Mouse (Mus musculus): ENCODE results near the gene Sec61a1. TPM values are rescaled to one million over a fixed set of nuclear protein-coding genes. Genes with fewer than 3 reads are reported as not detected.

The Sec61a1 gene
- polyA plus RNA-seq, 1 experiment from 2014 or later: 125 TPM

- Histone ChIP-seq H3K27me3 (ENCODE audit: control insufficient read depth, insufficient read depth, low read length) (no peaks in the 10 kb centered on the region), H3K4me1 (ENCODE audit: control insufficient read depth, insufficient read depth, low read length) (no peaks in the 10 kb centered on the region), H3K36me3 (ENCODE audit: control insufficient read depth, insufficient read depth, low read length) (no peaks in the 10 kb centered on the region), H3K4me3 (ENCODE audit: low read depth, low read length) (no peak overlapping the region), H3K9me3 (ENCODE audit: control insufficient read depth, low read length) (no peaks in the 10 kb centered on the region), H3K9ac (replicated peaks; ENCODE audit: low read depth, low read length) (no peak overlapping the region), H3K27ac (ENCODE audit: low read depth, low read length) (no peak overlapping the region), H3K4me2 (ENCODE audit: low read depth, low read length) (no peak overlapping the region)
- ATAC-seq (ENCODE audit: low read depth): no peak
- 88% methylated on average over 10 of the region's 10 CpGs for WGBS
These were observed 29.8 kb upstream of the Sec61a1 start for GRCm38 (mm10) chr6:88548405-88549049.

- no peak overlapping the region for H3K27ac ChIP-seq (ENCODE audit: low read depth, low read length)
- no peaks in the 10 kb centered on the region for H3K4me1 ChIP-seq (ENCODE audit: control insufficient read depth, insufficient read depth, low read length)
- H3K4me3 ChIP-seq (ENCODE audit: low read depth, low read length): no peak overlapping the region
- ATAC-seq (ENCODE audit: low read depth): no peak
- H3K27me3 ChIP-seq (ENCODE audit: control insufficient read depth, insufficient read depth, low read length): no peaks in the 10 kb centered on the region
- no peaks in the 10 kb centered on the region for H3K36me3 ChIP-seq (ENCODE audit: control insufficient read depth, insufficient read depth, low read length)
- H3K9ac ChIP-seq (replicated peaks; ENCODE audit: low read depth, low read length): no peak overlapping the region
- H3K4me2 ChIP-seq (ENCODE audit: low read depth, low read length): no peak overlapping the region
- no peaks in the 10 kb centered on the region for H3K9me3 ChIP-seq (ENCODE audit: control insufficient read depth, low read length)
- WGBS: 24% methylated on average over 10 of the region's 10 CpGs
These were observed 26.7 kb upstream of the Sec61a1 start for GRCm38 (mm10) chr6:88545397-88545790.

- H3K9me3 ChIP-seq (ENCODE audit: control insufficient read depth, low read length): no peaks in the 10 kb centered on the region
- no peak overlapping the region for H3K4me3 ChIP-seq (ENCODE audit: low read depth, low read length)
- H3K9ac ChIP-seq (replicated peaks; ENCODE audit: low read depth, low read length): no peak overlapping the region
- no peaks in the 10 kb centered on the region for H3K4me1 ChIP-seq (ENCODE audit: control insufficient read depth, insufficient read depth, low read length)
- no peak overlapping the region for H3K4me2 ChIP-seq (ENCODE audit: low read depth, low read length)
- no peaks in the 10 kb centered on the region for H3K36me3 ChIP-seq (ENCODE audit: control insufficient read depth, insufficient read depth, low read length)
- WGBS: 34% methylated on average over 11 of the region's 11 CpGs
- ATAC-seq (ENCODE audit: low read depth): no peak
- H3K27ac ChIP-seq (ENCODE audit: low read depth, low read length): no peak overlapping the region
- no peaks in the 10 kb centered on the region for H3K27me3 ChIP-seq (ENCODE audit: control insufficient read depth, insufficient read depth, low read length)
These were observed 26.1 kb upstream of the Sec61a1 start for GRCm38 (mm10) chr6:88544644-88545396.

GRCm38 (mm10) chr6:88544241-88544640, 25.5 kb upstream of the Sec61a1 start:
- H3K4me2 ChIP-seq (ENCODE audit: low read depth, low read length): no peak overlapping the region
- H3K9ac ChIP-seq (replicated peaks; ENCODE audit: low read depth, low read length): no peak overlapping the region
- H3K36me3 ChIP-seq (ENCODE audit: control insufficient read depth, insufficient read depth, low read length): no peaks in the 10 kb centered on the region
- H3K27me3 ChIP-seq (ENCODE audit: control insufficient read depth, insufficient read depth, low read length): no peaks in the 10 kb centered on the region
- no peaks in the 10 kb centered on the region for H3K4me1 ChIP-seq (ENCODE audit: control insufficient read depth, insufficient read depth, low read length)
- H3K9me3 ChIP-seq (ENCODE audit: control insufficient read depth, low read length): no peaks in the 10 kb centered on the region
- ATAC-seq (ENCODE audit: low read depth): no peak
- no peak overlapping the region for H3K27ac ChIP-seq (ENCODE audit: low read depth, low read length)
- WGBS: 83% methylated on average over 3 of the region's 3 CpGs
- H3K4me3 ChIP-seq (ENCODE audit: low read depth, low read length): no peak overlapping the region

DNA sequence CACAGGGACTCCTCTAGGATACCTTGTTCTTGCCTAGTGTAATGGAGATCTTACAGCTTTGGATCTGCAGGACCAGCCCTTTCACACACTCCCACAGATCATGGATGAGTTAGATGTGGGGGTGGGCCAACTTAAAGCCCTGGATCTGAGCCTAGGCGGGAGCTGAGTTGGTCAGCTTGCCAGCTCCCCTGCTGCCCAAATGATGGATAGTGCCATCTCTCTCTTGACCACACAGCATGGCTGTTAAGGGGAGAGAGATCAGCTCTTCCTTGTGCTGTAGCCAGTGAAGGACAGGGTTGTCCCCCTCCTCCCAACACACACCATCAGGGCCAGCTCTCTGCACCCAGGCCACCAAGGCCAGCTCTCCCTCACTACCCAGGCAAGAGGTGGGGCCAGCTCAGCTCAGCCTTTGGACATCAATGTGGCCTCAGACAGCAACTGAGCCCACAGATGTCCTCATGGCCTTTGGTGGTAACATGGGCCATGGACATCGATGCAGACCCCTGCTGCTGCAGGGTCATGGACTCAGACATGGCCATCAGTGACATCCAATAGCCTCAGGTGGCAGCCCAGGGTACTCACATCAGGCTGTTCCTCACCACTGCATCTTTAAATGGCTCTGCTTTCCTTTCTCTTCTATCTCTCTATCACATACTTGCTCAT, 21.5 kb upstream of the Sec61a1 start:
- no peaks in the 10 kb centered on the region for H3K4me1 ChIP-seq (ENCODE audit: control insufficient read depth, insufficient read depth, low read length)
- no peaks in the 10 kb centered on the region for H3K9me3 ChIP-seq (ENCODE audit: control insufficient read depth, low read length)
- no peaks in the 10 kb centered on the region for H3K27me3 ChIP-seq (ENCODE audit: control insufficient read depth, insufficient read depth, low read length)
- no peaks in the 10 kb centered on the region for H3K36me3 ChIP-seq (ENCODE audit: control insufficient read depth, insufficient read depth, low read length)
- ATAC-seq (ENCODE audit: low read depth): no peak
- no peak overlapping the region for H3K4me2 ChIP-seq (ENCODE audit: low read depth, low read length)
- no peak overlapping the region for H3K9ac ChIP-seq (replicated peaks; ENCODE audit: low read depth, low read length)
- no peak overlapping the region for H3K27ac ChIP-seq (ENCODE audit: low read depth, low read length)
- 74% methylated on average over 2 of the region's 2 CpGs for WGBS
- no peak overlapping the region for H3K4me3 ChIP-seq (ENCODE audit: low read depth, low read length)

- Histone ChIP-seq H3K9ac (replicated peaks; ENCODE audit: low read depth, low read length) (no peak overlapping the region), H3K27ac (ENCODE audit: low read depth, low read length) (no peak overlapping the region), H3K27me3 (ENCODE audit: control insufficient read depth, insufficient read depth, low read length) (no peaks in the 10 kb centered on the region), H3K9me3 (ENCODE audit: control insufficient read depth, low read length) (no peaks in the 10 kb centered on the region), H3K4me1 (ENCODE audit: control insufficient read depth, insufficient read depth, low read length) (no peaks in the 10 kb centered on the region), H3K4me3 (ENCODE audit: low read depth, low read length) (no peak overlapping the region), H3K36me3 (ENCODE audit: control insufficient read depth, insufficient read depth, low read length) (no peaks in the 10 kb centered on the region), H3K4me2 (ENCODE audit: low read depth, low read length) (no peak overlapping the region)
- ATAC-seq (ENCODE audit: low read depth): no peak
These were observed 11.6 kb upstream of the Sec61a1 start for GRCm38 (mm10) chr6:88530306-88530705.

GRCm38 (mm10) chr6:88524056-88524455, 5.4 kb upstream of the Sec61a1 start:
- H3K9me3 ChIP-seq (ENCODE audit: control insufficient read depth, low read length): no peaks in the 10 kb centered on the region
- H3K4me2 ChIP-seq (ENCODE audit: low read depth, low read length): no peak overlapping the region
- H3K36me3 ChIP-seq (ENCODE audit: control insufficient read depth, insufficient read depth, low read length): no peaks in the 10 kb centered on the region
- H3K4me3 ChIP-seq (ENCODE audit: low read depth, low read length): no peak overlapping the region
- no peak for ATAC-seq (ENCODE audit: low read depth)
- no peaks in the 10 kb centered on the region for H3K27me3 ChIP-seq (ENCODE audit: control insufficient read depth, insufficient read depth, low read length)
- no peak overlapping the region for H3K9ac ChIP-seq (replicated peaks; ENCODE audit: low read depth, low read length)
- H3K27ac ChIP-seq (ENCODE audit: low read depth, low read length): no peak overlapping the region
- 89% methylated on average over 4 of the region's 4 CpGs for WGBS
- peaks cover 6% of the 10 kb centered on the region; the same call in 1 of the 2 replicates for H3K4me1 ChIP-seq (ENCODE audit: control insufficient read depth, insufficient read depth, low read length)

GRCm38 (mm10) chr6:88523451-88523850, 4.7 kb upstream of the Sec61a1 start:
- Histone ChIP-seq H3K9ac (replicated peaks; ENCODE audit: low read depth, low read length) (no peak overlapping the region), H3K4me1 (ENCODE audit: control insufficient read depth, insufficient read depth, low read length) (peaks cover 6% of the 10 kb centered on the region; the same call in 1 of the 2 replicates), H3K27me3 (ENCODE audit: control insufficient read depth, insufficient read depth, low read length) (no peaks in the 10 kb centered on the region), H3K27ac (ENCODE audit: low read depth, low read length) (no peak overlapping the region), H3K36me3 (ENCODE audit: control insufficient read depth, insufficient read depth, low read length) (no peaks in the 10 kb centered on the region), H3K4me2 (ENCODE audit: low read depth, low read length) (no peak overlapping the region), H3K4me3 (ENCODE audit: low read depth, low read length) (no peak overlapping the region), H3K9me3 (ENCODE audit: control insufficient read depth, low read length) (no peaks in the 10 kb centered on the region)
- ATAC-seq (ENCODE audit: low read depth): no peak
- 86% methylated on average over 3 of the region's 3 CpGs for WGBS

GRCm38 (mm10) chr6:88523043-88523442, 4.3 kb upstream of the Sec61a1 start:
- no peaks in the 10 kb centered on the region for H3K27me3 ChIP-seq (ENCODE audit: control insufficient read depth, insufficient read depth, low read length)
- no peaks in the 10 kb centered on the region for H3K36me3 ChIP-seq (ENCODE audit: control insufficient read depth, insufficient read depth, low read length)
- peaks cover 7% of the 10 kb centered on the region for H3K4me1 ChIP-seq (ENCODE audit: control insufficient read depth, insufficient read depth, low read length)
- H3K4me3 ChIP-seq (ENCODE audit: low read depth, low read length): no peak overlapping the region
- ATAC-seq (ENCODE audit: low read depth): no peak
- no peaks in the 10 kb centered on the region for H3K9me3 ChIP-seq (ENCODE audit: control insufficient read depth, low read length)
- 80% methylated on average over 3 of the region's 3 CpGs for WGBS
- H3K27ac ChIP-seq (ENCODE audit: low read depth, low read length): no peak overlapping the region
- H3K4me2 ChIP-seq (ENCODE audit: low read depth, low read length): no peak overlapping the region
- no peak overlapping the region for H3K9ac ChIP-seq (replicated peaks; ENCODE audit: low read depth, low read length)
